Mouse (Mus musculus): ENCODE results near the gene Sart1. TPM values are rescaled to one million over a fixed set of nuclear protein-coding genes. Genes with fewer than 3 reads are reported as not detected.

The Sart1 gene
- polyA plus RNA-seq, 1 experiment: 27.7 TPM

DNA sequence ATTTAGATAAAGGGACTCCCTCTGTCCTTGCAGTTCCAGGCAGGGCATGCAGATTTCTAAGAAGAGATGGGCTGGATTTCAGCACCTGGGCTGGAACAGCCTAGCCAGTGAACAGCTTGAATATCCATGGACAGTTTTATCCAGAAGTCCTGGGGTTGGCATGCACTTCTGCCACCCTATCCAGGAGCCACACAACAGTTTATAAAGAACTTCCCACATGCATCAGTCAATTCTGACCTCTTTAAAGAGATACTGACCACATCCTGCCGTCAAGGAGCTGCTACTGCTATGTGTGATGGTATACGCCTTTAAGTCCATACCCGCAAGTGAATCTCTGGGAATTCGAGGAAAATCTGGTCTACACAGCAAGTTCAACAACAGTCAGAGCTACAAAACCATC is 40.7 kb upstream of the Sart1 start:
- 73% methylated on average over 4 of the region's 4 CpGs for WGBS

DNA sequence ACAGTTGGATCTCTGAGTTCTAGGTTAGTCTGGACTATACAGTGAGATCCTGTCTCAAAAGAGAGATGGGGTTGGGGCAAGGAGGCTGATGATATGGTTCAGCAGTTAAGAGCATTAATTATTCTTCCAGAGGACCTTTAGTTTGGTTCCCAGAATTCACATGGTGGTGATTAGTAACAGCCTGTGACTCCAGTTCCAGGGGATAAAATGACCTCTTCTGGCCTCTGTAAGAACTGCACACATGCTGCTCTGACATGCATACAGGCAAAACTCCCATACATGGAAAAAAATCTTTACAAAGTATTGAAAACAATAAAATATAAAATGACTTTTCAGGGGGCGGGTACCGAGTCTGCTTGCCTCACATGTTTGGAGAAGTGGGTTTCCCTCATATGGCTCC is 39.6 kb upstream of the Sart1 start:
- 87% methylated on average over 2 of the region's 2 CpGs for WGBS
- H3K36me3 ChIP-seq (ENCODE audit: control insufficient read depth, insufficient read depth, low read length): peaks cover 11% of the 10 kb centered on the region; the same call in 1 of the 2 replicates
- no peak for TF ChIP-seq POLR2A (IDR thresholded peaks at IDR 0.05; ENCODE audit: low read depth, low read length)
- TF ChIP-seq CTCF (IDR thresholded peaks at IDR 0.05; ENCODE audit: extremely low read depth, insufficient read length, insufficient replicate concordance, low read depth, low read length): no peak
- peaks cover 17% of the 10 kb centered on the region for H3K4me1 ChIP-seq (ENCODE audit: control insufficient read depth, insufficient read depth, insufficient read length, low read length)
- no peak overlapping the region for H3K4me3 ChIP-seq (ENCODE audit: low read depth, low read length)
- H3K27me3 ChIP-seq (ENCODE audit: control insufficient read depth, insufficient read depth, low read length): no peaks in the 10 kb centered on the region
- no peak overlapping the region for H3K27ac ChIP-seq (ENCODE audit: insufficient read depth, low read depth, low read length)

More for the DNA sequence above, 40.7 kb upstream of the Sart1 start:
- no peak overlapping the region for H3K4me3 ChIP-seq (ENCODE audit: low read depth, low read length)
- TF ChIP-seq CTCF (IDR thresholded peaks at IDR 0.05; ENCODE audit: extremely low read depth, insufficient read length, insufficient replicate concordance, low read depth, low read length) (no peak), POLR2A (IDR thresholded peaks at IDR 0.05; ENCODE audit: low read depth, low read length) (no peak)
- H3K4me1 ChIP-seq (ENCODE audit: control insufficient read depth, insufficient read depth, insufficient read length, low read length): peaks cover 20% of the 10 kb centered on the region
- H3K36me3 ChIP-seq (ENCODE audit: control insufficient read depth, insufficient read depth, low read length): peaks cover 9% of the 10 kb centered on the region; the same call in 1 of the 2 replicates
- no peaks in the 10 kb centered on the region for H3K27me3 ChIP-seq (ENCODE audit: control insufficient read depth, insufficient read depth, low read length)
- H3K27ac ChIP-seq (ENCODE audit: insufficient read depth, low read depth, low read length): no peak overlapping the region

DNA sequence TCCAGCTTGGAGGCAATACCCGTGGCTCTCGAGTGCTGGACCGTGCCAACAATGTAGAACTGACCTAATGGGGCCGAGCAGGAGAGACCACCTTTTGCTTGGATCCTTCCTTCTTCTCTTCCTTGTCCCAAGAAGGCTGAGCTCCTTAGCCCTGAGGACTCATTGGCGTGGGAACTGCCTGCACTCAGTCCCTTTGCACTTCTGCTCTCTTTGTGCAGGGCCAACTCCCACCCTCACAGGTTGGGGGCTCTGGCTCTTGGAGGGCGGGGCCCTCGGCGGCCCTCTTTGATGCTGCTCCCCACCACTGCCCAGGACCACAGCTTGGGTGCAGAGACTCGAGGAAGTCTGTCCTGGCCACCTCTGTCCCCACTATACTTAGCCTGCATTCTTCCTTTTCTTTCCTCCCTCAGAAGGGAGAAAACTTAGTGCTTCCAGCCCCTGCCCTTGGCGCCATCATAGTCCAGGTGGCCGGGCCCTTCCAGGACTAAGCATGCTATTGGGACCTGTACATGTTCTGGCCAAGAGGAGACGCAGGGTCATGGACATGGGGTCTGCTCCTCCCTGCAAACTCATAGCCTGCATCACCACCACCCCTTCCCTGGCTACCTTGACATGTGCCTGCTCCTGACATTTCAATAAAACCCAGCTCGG is 38.3 kb upstream of the Sart1 start:
- TF ChIP-seq POLR2A (IDR thresholded peaks at IDR 0.05; ENCODE audit: low read depth, low read length) (no peak), CTCF (IDR thresholded peaks at IDR 0.05; ENCODE audit: extremely low read depth, insufficient read length, insufficient replicate concordance, low read depth, low read length) (no peak)
- Histone ChIP-seq H3K27me3 (ENCODE audit: control insufficient read depth, insufficient read depth, low read length) (no peaks in the 10 kb centered on the region), H3K27ac (ENCODE audit: insufficient read depth, low read depth, low read length) (no peak overlapping the region), H3K36me3 (ENCODE audit: control insufficient read depth, insufficient read depth, low read length) (peaks cover 22% of the 10 kb centered on the region), H3K4me3 (ENCODE audit: low read depth, low read length) (no peak overlapping the region), H3K4me1 (ENCODE audit: control insufficient read depth, insufficient read depth, insufficient read length, low read length) (peaks cover 17% of the 10 kb centered on the region)
- 86% methylated on average over 13 of the region's 13 CpGs for WGBS

DNA sequence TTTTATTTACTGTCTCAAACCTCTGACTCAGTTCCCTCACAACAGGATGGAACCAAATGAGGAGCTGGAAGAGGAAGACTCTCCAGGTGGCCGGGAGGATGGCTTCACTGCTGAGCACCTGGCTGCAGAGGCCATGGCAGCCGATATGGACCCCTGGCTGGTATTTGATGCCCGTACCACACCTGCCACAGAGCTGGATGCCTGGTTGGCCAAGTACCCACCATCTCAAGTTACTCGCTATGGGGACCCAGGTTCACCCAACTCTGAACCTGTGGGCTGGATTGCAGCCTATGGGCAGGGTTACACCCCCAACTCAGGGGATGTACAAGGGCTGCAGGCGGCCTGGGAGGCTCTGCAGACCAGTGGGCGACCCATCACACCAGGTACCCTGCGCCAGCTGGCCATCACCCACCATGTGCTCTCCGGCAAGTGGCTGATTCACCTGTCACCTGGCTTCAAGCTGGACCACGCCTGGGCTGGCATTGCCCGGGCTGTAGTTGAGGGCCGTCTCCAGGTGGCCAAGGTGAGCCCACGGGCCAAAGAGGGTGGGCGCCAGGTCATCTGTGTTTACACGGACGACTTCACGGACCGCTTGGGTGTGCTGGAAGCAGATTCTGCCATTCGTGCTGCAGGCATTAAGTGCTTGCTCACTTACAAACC is 37.5 kb upstream of the Sart1 start:
- 77% methylated on average over 18 of the region's 18 CpGs for WGBS
- H3K27me3 ChIP-seq (ENCODE audit: control insufficient read depth, insufficient read depth, low read length): no peaks in the 10 kb centered on the region
- peak overlapping the region; percentile 89; the same call in 1 of the 2 replicates for H3K27ac ChIP-seq (ENCODE audit: insufficient read depth, low read depth, low read length)
- TF ChIP-seq CTCF (IDR thresholded peaks at IDR 0.05; ENCODE audit: extremely low read depth, insufficient read length, insufficient replicate concordance, low read depth, low read length): no peak
- no peak for TF ChIP-seq POLR2A (IDR thresholded peaks at IDR 0.05; ENCODE audit: low read depth, low read length)
- H3K36me3 ChIP-seq (ENCODE audit: control insufficient read depth, insufficient read depth, low read length): peaks cover 24% of the 10 kb centered on the region
- H3K4me1 ChIP-seq (ENCODE audit: control insufficient read depth, insufficient read depth, insufficient read length, low read length): peaks cover 17% of the 10 kb centered on the region
- H3K4me3 ChIP-seq (ENCODE audit: low read depth, low read length): peak overlapping the region; percentile 79

DNA sequence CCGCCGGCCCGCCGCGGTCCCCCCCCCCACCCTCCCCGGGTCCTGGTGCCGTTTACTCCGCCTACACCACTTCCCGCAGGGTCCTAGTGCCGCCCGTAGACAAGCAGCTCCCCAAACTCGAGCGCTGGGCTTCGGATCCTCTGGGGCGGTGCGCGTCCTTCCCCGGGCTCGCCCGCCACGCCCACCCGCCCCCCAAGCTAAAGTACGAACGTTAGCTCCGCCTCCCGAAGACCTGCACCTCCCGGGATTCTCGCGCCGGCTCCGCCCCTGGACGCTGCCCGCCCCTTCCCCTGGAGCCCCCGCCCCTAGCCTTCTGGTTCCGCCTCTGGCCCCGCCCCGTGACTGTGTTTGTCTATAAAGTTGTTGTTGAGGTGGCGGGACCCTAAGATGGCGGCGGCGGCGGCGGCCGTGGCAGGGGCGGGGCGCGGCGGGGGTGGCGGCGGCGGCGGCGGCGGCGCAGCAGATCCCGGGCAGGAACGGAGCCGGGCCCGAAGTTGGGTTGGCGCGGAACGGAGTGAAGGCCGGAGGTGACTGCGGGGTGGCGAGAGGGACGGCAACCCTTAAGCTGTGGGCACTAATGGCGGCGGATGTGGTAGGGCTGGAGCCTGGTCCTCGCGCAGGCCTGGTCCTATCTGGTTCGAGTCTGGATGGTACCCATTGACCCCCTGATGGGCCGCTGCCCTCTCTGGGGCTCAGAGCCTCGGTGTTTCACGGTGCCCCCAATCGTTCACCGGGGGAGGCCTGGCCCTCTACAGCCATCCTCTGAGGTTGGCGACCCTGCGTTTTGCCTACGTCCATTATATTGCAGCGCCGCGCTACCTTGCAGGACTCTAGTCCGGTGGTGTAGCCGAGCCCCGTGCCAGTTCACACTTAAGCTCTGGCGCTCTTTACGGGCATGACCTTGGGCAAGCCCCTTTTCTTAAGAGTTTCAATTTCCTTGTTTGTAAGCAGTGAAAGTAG is 36.6 kb upstream of the Sart1 start, which contains the start of the genes Drap1 and AI837181:
TSS of gene Drap1 (minus strand) at position 198 of the 960 bp plus-strand sequence.
TSS of gene AI837181 (plus strand) at position 363 of the 960 bp plus-strand sequence.
- Histone ChIP-seq H3K36me3 (ENCODE audit: control insufficient read depth, insufficient read depth, low read length) (peaks cover 30% of the 10 kb centered on the region), H3K27me3 (ENCODE audit: control insufficient read depth, insufficient read depth, low read length) (no peaks in the 10 kb centered on the region), H3K4me3 (ENCODE audit: low read depth, low read length) (peak within 1 kb of the TSS; percentile 93), H3K4me1 (ENCODE audit: control insufficient read depth, insufficient read depth, insufficient read length, low read length) (peaks cover 17% of the 10 kb centered on the region), H3K27ac (ENCODE audit: insufficient read depth, low read depth, low read length) (peak within 1 kb of the TSS; percentile 89)
- TF ChIP-seq POLR2A (IDR thresholded peaks at IDR 0.05; ENCODE audit: low read depth, low read length) (peak; percentile 51; the same call in 1 of the 2 replicates), CTCF (IDR thresholded peaks at IDR 0.05; ENCODE audit: extremely low read depth, insufficient read length, insufficient replicate concordance, low read depth, low read length) (no peak)
- under 1% methylated on average over 80 of the region's 87 CpGs for WGBS

DNA sequence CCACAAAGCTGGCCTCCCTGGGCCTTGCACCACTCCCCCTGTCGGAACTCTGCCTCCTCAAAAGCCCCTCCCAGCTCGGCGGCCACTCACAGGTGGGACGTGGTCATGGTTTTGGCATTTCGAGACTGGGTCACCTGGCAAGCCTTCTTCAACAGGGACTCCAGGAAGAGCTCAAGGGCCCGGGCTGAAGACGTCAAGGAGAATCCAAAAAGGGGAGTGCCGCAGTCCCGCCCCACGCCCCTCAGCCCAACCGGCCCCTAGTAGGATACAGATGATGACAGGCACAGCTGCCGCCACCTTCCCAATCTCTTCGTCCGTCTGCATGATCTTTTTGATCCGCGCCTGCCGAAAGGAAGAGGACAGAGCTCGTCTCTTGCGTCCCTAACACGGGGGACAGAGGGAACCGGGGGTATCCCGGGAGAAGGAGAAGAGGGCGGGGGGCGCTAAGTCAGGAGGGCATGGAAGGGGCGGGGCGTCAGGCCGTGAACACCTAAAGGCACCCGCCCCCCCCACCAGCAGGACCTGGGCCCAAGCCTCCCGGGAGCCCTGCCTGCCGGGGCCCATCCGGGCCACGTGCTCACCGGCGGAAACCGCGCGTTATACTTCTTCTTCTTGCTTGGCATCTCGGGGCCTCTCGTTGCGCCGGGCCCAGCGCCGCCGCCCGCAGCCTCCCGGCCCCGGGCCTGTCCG is 35.7 kb upstream of the Sart1 start:
- WGBS: 1% methylated on average over 41 of the region's 48 CpGs
- Histone ChIP-seq H3K27ac (ENCODE audit: insufficient read depth, low read depth, low read length) (peak overlapping the region; percentile 69), H3K27me3 (ENCODE audit: control insufficient read depth, insufficient read depth, low read length) (no peaks in the 10 kb centered on the region), H3K4me3 (ENCODE audit: low read depth, low read length) (peak overlapping the region; percentile 93), H3K4me1 (ENCODE audit: control insufficient read depth, insufficient read depth, insufficient read length, low read length) (peaks cover 17% of the 10 kb centered on the region), H3K36me3 (ENCODE audit: control insufficient read depth, insufficient read depth, low read length) (peaks cover 30% of the 10 kb centered on the region)
- TF ChIP-seq POLR2A (IDR thresholded peaks at IDR 0.05; ENCODE audit: low read depth, low read length) (no peak), CTCF (IDR thresholded peaks at IDR 0.05; ENCODE audit: extremely low read depth, insufficient read length, insufficient replicate concordance, low read depth, low read length) (no peak)

All from small intestine, adult 2 months (tissue).